Mouse (Mus musculus) right cerebral cortex, postnatal 25 days (tissue): ENCODE data around the gene Hsfy2.

Source experiments
- DNase-seq: peaks from one replicate; pipeline ENCODE4 v3.0.0; 2022

Hsfy2 gene

DNA sequence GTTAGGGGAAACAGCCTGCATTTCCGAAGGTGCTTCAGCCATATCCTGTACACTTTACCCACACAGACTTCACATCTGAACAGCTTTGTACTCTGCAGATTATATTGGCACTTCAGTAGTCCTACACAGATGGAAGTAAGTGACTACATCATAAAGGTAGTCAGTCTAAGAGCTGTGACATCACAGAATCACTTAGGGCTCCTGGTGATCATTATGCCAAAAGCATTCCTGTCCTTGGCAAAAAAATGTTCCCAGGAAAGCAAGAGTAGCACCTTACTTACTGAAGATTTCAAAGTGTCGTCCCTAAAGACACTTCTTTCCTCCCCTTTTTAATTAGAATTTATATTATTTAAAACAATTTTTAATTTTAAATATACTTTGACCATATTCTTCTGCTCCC is at the start of gene Hsfy2:
Gene Hsfy2, minus strand, starts transcription at position 101 of the 400 bp plus-strand sequence.
- no peak for DNase-seq

DNA sequence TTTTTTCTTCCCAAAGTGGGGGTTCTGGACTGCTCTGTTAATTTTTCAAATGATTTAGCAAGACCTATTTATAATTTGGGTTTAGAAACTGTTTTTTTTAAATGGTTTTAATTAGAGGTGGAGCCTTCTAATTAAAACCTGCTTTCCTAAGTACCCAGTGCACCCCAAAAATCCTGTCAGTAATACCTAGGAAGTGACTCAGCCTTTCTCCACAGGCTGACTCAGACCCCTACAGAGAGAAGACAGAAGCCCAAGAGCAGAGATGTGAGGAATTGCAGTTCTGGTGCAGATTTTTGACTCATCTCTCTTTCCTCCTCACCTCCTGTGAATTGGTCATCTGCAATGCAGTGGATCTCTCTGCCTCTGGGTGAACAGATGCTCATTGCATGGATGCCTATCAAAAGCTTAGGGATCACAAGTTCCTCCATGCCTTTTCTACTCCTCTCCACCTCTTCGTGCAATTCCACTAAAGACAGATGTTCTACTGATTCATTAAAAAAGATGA is 47.9 kb upstream of the Hsfy2 start:
- DNase-seq = no peak

DNA sequence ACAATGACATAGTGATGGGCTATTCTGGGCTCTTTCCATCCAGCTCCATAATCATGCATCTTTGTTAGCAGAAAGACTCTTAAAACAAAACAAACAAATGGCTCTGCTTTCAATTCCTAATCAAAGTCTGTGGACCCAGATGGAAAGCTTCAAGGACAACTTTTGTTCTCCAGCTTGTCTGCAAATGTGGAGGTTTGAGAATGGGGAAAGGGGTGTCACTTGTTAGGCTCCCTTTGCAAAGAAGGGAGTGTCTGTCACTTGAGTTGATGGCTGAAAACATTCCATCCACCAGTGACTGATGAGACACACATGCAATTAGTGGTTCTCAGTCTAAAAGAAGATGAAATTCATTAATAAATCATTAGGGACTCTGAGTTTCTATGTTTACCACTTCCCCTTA is 47.3 kb upstream of the Hsfy2 start:
- DNase-seq = no peak

DNA sequence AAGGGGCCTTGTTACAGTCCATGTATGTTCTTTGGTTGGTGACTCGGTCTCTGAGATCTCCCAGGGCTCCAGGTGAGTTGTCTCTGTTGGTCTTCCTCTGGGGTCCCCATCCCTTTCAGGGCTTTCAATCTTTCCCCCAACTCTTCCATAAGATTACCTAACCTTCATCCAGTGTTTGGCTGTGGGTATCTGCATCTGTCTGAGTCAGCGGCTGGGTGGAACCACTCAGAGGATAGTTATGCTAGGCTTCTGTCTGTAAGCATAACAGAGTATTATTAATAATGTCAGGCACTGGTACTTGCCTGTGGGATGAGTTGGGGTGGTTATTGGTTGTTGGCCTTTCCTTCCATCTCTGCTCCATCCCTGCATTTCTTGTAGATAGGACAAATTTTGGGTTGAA is 44.0 kb upstream of the Hsfy2 start:
- no peak for DNase-seq

DNA sequence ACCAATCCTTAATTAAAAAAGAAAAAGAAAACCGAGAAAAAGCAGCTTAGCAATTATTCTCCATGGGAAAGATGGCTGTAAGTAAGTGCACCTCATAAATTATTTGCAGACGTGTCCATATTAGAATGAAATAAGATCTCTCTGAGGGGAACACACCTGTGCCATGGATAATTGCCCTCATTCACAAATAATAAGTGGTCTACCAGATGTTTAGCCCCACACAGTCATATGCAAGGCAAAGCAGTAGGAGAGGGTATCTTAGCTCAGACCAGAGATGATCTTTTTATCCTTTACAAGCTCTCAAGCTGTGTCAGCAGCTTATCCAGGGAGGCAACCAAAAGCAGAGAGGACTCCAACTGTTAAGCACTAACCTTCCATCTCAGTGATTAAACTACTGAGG is 38.0 kb upstream of the Hsfy2 start:
- DNase-seq = no peak

DNA sequence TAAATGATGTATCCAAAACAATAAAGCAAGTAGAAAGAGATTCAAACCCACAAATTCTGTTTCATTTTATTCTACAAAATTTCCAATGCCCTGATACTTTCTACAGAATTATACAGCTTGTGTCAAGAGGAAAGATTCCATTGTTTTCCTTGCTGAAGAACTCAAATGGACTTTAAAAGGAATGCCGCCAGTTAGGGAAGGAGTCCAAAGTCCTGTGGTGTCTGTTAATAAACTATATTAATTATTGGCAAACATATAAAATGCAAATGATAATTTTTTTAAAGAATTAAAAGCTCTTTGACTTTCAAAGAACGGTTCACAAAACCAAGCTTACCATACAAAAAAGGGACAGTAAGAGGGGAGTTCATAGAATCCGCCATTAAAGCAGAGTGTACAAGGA is 37.4 kb upstream of the Hsfy2 start:
- no peak for DNase-seq

DNA sequence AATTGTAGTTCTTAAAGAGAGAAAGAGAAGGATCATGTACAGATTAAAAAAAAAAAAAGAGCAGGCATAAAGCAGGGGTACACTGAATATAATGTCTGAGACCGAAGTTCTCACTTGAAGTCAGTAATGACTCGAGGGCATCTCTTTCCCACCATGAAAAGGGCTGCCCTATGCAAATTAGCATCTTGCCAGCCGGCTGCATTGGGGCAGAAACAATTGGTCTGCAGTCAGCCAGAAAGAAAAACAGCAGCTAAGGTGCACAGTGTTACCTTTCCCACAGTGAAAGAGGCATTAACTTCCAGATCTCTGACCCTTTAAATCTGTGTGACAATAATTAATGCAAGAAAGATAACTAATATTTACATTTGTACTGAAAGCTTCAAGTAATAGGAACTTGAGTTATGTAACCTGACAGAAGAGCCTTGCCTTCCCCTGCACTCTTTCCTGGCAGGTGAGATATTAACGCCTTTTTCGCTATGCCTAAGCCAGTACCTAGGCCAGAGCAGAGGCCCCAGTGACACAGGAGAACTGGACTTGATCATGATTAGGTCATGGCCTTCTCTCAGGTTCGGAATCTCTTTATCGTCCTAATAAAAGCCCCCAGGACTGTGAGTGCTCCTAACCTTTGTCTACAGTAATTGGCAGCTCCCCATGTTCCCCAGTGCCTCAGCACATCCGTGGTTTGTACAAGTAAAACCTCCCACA is 34.2 kb upstream of the Hsfy2 start:
- DNase-seq = no peak

DNA sequence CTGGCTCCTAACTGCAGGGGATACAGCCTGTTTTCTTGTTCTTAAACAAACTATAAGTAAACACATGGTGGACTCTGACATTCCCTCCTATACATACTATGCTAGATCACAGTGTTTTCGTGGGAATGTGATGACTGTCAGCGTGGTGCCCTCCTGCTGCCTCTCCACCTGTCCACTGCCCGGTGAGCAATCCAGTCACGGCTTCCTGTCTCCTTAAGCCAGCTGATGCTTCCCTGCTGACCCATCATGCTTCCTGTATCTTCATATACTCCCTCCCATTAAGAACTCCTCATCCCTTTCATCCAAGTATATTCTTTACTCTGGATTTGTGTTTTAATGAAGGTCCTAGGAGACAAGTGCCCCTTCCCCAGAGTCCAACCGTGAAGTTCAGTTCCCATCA is 33.3 kb upstream of the Hsfy2 start:
- DNase-seq = no peak

DNA sequence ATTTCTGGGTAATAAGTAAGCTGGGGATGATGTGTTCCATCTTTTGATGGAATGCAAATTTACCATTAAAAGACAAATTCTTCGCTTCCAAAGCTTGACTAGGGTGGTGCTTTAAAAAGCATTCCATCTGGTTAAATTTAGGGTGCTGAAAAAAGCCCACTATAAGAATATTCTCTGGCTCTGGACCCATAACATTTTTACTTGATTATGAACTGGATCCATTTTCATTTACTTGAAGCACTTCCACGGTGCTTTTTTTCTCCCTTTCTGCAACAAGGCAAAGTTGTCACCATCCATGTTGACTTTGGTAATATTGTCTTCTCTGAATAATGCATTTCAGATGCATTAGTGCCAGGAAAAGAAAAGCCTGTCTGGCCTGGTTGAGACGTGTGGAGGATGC is 27.4 kb upstream of the Hsfy2 start:
- no peak for DNase-seq

DNA sequence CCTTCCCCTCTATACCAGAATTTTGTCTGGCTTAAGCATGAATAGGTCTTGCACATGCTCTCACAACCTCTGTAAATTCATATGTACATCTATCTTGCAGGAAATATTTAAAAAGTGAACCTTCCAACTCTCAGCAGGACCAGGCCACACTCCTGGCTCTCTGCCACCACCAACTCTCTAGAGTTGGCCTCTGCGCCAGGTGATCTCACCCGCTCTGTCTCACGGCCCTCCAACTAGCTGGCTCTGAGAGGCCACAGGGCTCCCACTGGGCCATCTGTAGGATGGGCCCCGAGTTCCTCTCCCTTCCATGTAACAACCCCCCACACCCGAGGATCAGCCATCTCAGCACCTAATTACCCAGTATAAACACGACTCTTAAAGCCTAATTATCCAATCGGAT is 10.4 kb downstream of the Hsfy2 start:
- DNase-seq = no peak

DNA sequence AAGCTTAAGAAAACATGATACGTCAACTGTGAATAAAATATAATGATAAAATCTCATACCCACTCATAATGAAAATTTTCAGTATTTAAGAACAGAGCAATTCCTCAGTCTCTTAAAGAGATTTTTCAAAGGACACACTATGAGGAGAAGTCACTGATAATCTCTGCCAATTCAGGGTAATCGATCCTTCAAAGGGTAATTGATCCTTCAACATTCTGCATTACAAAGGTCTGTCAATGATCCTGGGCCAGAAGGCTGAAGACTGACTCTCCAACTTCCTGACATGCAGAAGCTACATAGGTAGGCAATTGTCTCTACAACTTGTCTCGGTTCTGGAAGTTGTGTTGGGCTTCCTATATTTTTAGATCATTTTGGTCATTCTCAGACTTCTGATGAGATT is 12.9 kb downstream of the Hsfy2 start:
- DNase-seq = no peak

DNA sequence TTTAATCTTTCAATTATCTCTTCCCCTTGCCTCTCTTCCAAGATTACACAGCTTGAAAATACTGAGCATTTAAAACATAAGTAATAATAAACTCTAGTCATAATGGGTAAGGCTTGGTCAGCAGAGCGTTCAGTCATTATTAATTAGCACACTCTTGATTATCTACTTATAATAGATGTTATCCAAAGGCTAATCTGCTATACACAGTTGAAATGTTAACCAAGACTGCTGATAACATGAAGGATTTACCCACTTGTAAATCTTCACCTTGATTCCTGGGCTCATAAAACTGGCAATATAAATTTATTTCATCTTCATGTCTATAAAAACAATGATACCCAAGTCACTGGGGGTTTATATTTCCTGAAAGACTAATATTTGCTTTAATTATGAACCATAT is 24.9 kb downstream of the Hsfy2 start:
- DNase-seq = no peak
